Mouse (Mus musculus) lung, adult 2 months (tissue): Measurements from ENCODE around the gene Prkca. TPM values are rescaled to one million over a fixed set of nuclear protein-coding genes. Genes with fewer than 3 reads are reported as not detected.

Experiments
- DNase-seq: peaks from one replicate; pipeline ENCODE4 v3.0.0; 2022
- H3K4me1 ChIP-seq: fragments of 200-500 bp; 2 replicates; pipeline ENCODE4 v1.6.1; 2011; ENCODE audit warnings: low read length; ENCODE audit not compliant: control insufficient read depth, insufficient read depth
- H3K4me3 ChIP-seq: fragments of 200-500 bp; replicated peaks from 2 replicates; pipeline ENCODE3; 2011; ENCODE audit warnings: low read depth, mild to moderate bottlenecking, control low read depth, low read length; ENCODE audit errors: extremely low read depth
- CTCF ChIP-seq: fragments of 200-500 bp; IDR thresholded peaks from 2 replicates; pipeline ENCODE4 v1.5.1; 2011; ENCODE audit warnings: mild to moderate bottlenecking, low read length, control low read depth; ENCODE audit not compliant: insufficient read depth
- POLR2A ChIP-seq: fragments of 200-500 bp; IDR thresholded peaks from 2 replicates; pipeline ENCODE4 v1.6.1; 2011; ENCODE audit warnings: low read depth, mild to moderate bottlenecking, control low read depth, low read length, borderline replicate concordance; ENCODE audit errors: extremely low read depth
- WGBS: fragments of 180-500 bp; shearing (Covaris S2); methylation state at CpG from one replicate; pipeline ENCODE4 v1.1.7; 2018; 5-methylcytosine and 5-hydroxymethylcytosine counted together
- polyA plus RNA-seq: library from polyadenylated mRNA; depleted of rRNA; stranded (reverse); fragments of >200 nt; gene quantifications from 2 replicates; pipeline ENCODE4 v1.2.3, GENCODE M21; 2012

Prkca gene
- polyA plus RNA-seq, 1 experiment, result 13.5 TPM

GRCm38 (mm10) chr11:108025726-108026425, 317.9 kb downstream of the Prkca start:
- no peak for TF ChIP-seq POLR2A
- peak; percentile 62 for TF ChIP-seq CTCF
- Histone ChIP-seq H3K4me1 (peaks cover 7% of the 10 kb centered on the region; the same call in 1 of the 2 replicates), H3K4me3 (no peak overlapping the region)
- 38% methylated on average over 7 of the region's 7 CpGs for WGBS
- peak; percentile 44 for DNase-seq

- peak; percentile 41 for DNase-seq
- WGBS, result 43% methylated on average over 14 of the region's 14 CpGs
- H3K4me3 ChIP-seq, result no peak overlapping the region
- H3K4me1 ChIP-seq, result peaks cover 6% of the 10 kb centered on the region; the same call in 1 of the 2 replicates
- TF ChIP-seq POLR2A (peak; percentile 33; the same call in 1 of the 2 replicates), CTCF (no peak)
These were observed 320.5 kb downstream of the Prkca start for GRCm38 (mm10) chr11:108023188-108023587.

GRCm38 (mm10) chr11:108020889-108021288, 322.8 kb downstream of the Prkca start:
- no peak for DNase-seq
- Histone ChIP-seq H3K4me1 (0 out of 2 replicates have a peak, but pooled peaks cover 2% of the 10 kb centered on the region), H3K4me3 (no peak overlapping the region)
- TF ChIP-seq POLR2A, result no peak
- TF ChIP-seq CTCF, result no peak
- WGBS, result 59% methylated on average over 3 of the region's 3 CpGs

- TF ChIP-seq CTCF, result no peak
- TF ChIP-seq POLR2A, result no peak
- DNase-seq, result no peak
- H3K4me1 ChIP-seq, result peaks cover 3% of the 10 kb centered on the region; the same call in 1 of the 2 replicates
- no peak overlapping the region for H3K4me3 ChIP-seq
- WGBS, result 71% methylated on average over 5 of the region's 5 CpGs
These were observed 328.4 kb downstream of the Prkca start for GRCm38 (mm10) chr11:108015284-108015683.

GRCm38 (mm10) chr11:108013390-108013789, 330.3 kb downstream of the Prkca start:
- TF ChIP-seq POLR2A (no peak), CTCF (no peak)
- peaks cover 3% of the 10 kb centered on the region; the same call in 1 of the 2 replicates for H3K4me1 ChIP-seq
- 67% methylated on average over 5 of the region's 5 CpGs for WGBS
- H3K4me3 ChIP-seq, result no peak overlapping the region
- DNase-seq, result no peak

- peaks cover 3% of the 10 kb centered on the region; the same call in 1 of the 2 replicates for H3K4me1 ChIP-seq
- no peak overlapping the region for H3K4me3 ChIP-seq
- TF ChIP-seq POLR2A (no peak), CTCF (peak; percentile 20; the same call in 1 of the 2 replicates)
- WGBS, result 82% methylated on average over 4 of the region's 4 CpGs
- DNase-seq, result no peak
These were observed 333.3 kb downstream of the Prkca start for GRCm38 (mm10) chr11:108010465-108010864.

- WGBS, result 73% methylated on average over 3 of the region's 3 CpGs
- H3K4me3 ChIP-seq, result no peak overlapping the region
- no peaks in the 10 kb centered on the region for H3K4me1 ChIP-seq
- DNase-seq, result no peak
- TF ChIP-seq POLR2A (no peak), CTCF (no peak)
These were observed 344.8 kb downstream of the Prkca start for GRCm38 (mm10) chr11:107998891-107999290.

- WGBS, result 63% methylated on average over 11 of the region's 11 CpGs
- DNase-seq, result no peak
- TF ChIP-seq CTCF, result no peak
- no peak for TF ChIP-seq POLR2A
- Histone ChIP-seq H3K4me1 (no peaks in the 10 kb centered on the region), H3K4me3 (no peak overlapping the region)
These were observed 346.6 kb downstream of the Prkca start for GRCm38 (mm10) chr11:107996896-107997670.

GRCm38 (mm10) chr11:107994487-107994886, 349.2 kb downstream of the Prkca start:
- TF ChIP-seq POLR2A (no peak), CTCF (peak; percentile 36; the same call in 1 of the 2 replicates)
- peak; percentile 13 for DNase-seq
- H3K4me3 ChIP-seq, result no peak overlapping the region
- WGBS, result 56% methylated on average over 6 of the region's 6 CpGs
- no peaks in the 10 kb centered on the region for H3K4me1 ChIP-seq

GRCm38 (mm10) chr11:107993792-107994191, 349.9 kb downstream of the Prkca start:
- no peak for TF ChIP-seq POLR2A
- no peak overlapping the region for H3K4me3 ChIP-seq
- 72% methylated on average over 3 of the region's 3 CpGs for WGBS
- no peak for DNase-seq
- no peaks in the 10 kb centered on the region for H3K4me1 ChIP-seq

GRCm38 (mm10) chr11:107992500-107992899, 351.2 kb downstream of the Prkca start:
- Histone ChIP-seq H3K4me3 (no peak overlapping the region), H3K4me1 (no peaks in the 10 kb centered on the region)
- WGBS, result 47% methylated on average over 11 of the region's 11 CpGs
- TF ChIP-seq POLR2A, result no peak
- no peak for TF ChIP-seq CTCF
- no peak for DNase-seq
